Mouse (Mus musculus): Measurements from ENCODE around the gene Olfr1252. TPM values are rescaled to one million over a fixed set of nuclear protein-coding genes. Genes with fewer than 3 reads are reported as not detected.

The Olfr1252 gene
- polyA plus RNA-seq (2012; rRNA removed): not detected in 2 replicates

GRCm38 (mm10) chr2:89724912-89725311, at the start of gene Olfr1252:
TSS of gene Olfr1252 (minus strand) at chr2:89725012.
- TF ChIP-seq CTCF (IDR thresholded peaks at IDR 0.05; ENCODE audit: borderline replicate concordance, extremely low read depth, insufficient read depth, insufficient read length) (no peak), POLR2A (IDR thresholded peaks at IDR 0.05; ENCODE audit: borderline replicate concordance, extremely low read depth, insufficient read depth, insufficient read length, poor library complexity, severe bottlenecking) (no peak)
- no peak for DNase-seq (ENCODE audit: low read depth)

DNA sequence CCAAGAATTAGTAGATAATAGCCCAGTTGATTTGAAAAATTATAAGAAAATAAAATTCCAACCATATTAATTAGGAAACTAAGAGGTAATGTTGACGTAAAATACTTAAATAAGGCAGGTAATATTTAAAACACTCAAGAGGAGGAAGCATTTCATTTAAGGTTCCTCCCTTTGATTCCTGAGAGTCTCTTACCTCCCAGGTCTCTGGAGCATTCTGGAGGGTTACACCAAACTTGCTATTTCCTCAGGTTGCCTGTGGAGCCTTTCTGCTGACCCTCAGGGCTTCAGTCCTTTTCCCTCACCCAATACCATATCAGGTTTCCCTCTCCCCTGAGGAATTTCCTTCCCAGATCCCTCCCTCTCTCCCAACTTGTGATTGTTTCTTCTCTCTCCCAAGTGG, 32.2 kb upstream of the Olfr1252 start, which contains the start of gene Olfr1253:
Gene Olfr1253 (minus strand): TSS at position 101 of the 400 bp plus-strand sequence.
- no peak for TF ChIP-seq CTCF (IDR thresholded peaks at IDR 0.05; ENCODE audit: borderline replicate concordance, extremely low read depth, insufficient read depth, insufficient read length)
- no peak for TF ChIP-seq POLR2A (IDR thresholded peaks at IDR 0.05; ENCODE audit: borderline replicate concordance, extremely low read depth, insufficient read depth, insufficient read length, poor library complexity, severe bottlenecking)
- no peak for DNase-seq (ENCODE audit: low read depth)

- TF ChIP-seq POLR2A (IDR thresholded peaks at IDR 0.05; ENCODE audit: borderline replicate concordance, extremely low read depth, insufficient read depth, insufficient read length, poor library complexity, severe bottlenecking) (no peak), CTCF (IDR thresholded peaks at IDR 0.05; ENCODE audit: borderline replicate concordance, extremely low read depth, insufficient read depth, insufficient read length) (no peak)
- DNase-seq (ENCODE audit: low read depth): no peak
Observed at GRCm38 (mm10) chr2:89691980-89692379, 32.8 kb downstream of the Olfr1252 start.

DNA sequence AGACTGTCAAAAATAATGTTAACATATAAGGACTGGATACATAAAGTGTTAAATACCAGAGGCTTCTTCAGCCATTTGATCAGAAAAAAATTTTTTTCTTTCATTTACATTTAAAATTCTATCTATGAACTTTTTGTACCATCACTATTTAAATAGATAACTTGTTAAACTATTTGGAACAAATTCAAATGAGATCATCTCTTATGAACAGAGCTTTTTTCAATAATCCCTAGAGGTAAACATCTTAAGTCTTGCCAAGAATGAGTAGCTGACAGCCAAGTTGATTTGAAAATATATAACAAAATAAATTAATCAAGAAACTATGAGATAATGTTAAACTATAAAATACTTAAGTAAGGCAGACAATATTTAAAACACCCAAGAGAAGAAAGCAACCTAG, 53.0 kb downstream of the Olfr1252 start, which contains the start of gene Olfr1251:
Gene Olfr1251 (minus strand): TSS at position 101 of the 400 bp plus-strand sequence.
- TF ChIP-seq POLR2A (IDR thresholded peaks at IDR 0.05; ENCODE audit: borderline replicate concordance, extremely low read depth, insufficient read depth, insufficient read length, poor library complexity, severe bottlenecking) (no peak), CTCF (IDR thresholded peaks at IDR 0.05; ENCODE audit: borderline replicate concordance, extremely low read depth, insufficient read depth, insufficient read length) (no peak)
- no peak for DNase-seq (ENCODE audit: low read depth)

Other genes starting within 250 kb of the Olfr1252 start
- not detected in 2 replicates for gene Olfr1241, start 237.9 kb downstream of the Olfr1252 start, polyA plus RNA-seq (2012; rRNA removed)
- gene Olfr1242, start 226.7 kb downstream of the Olfr1252 start, polyA plus RNA-seq (2012; rRNA removed): not detected in 2 replicates
- gene Olfr1243, start 193.5 kb downstream of the Olfr1252 start, polyA plus RNA-seq (2012; rRNA removed): not detected in 2 replicates
- not detected in 2 replicates for gene Olfr1245, start 146.6 kb downstream of the Olfr1252 start, polyA plus RNA-seq (2012; rRNA removed)
- not detected in 2 replicates for gene Olfr1246, start 131.9 kb downstream of the Olfr1252 start, polyA plus RNA-seq (2012; rRNA removed)
- gene Olfr1247, start 110.9 kb downstream of the Olfr1252 start, polyA plus RNA-seq (2012; rRNA removed): not detected in 2 replicates
- not detected in 2 replicates for gene Olfr1248, start 106.8 kb downstream of the Olfr1252 start, polyA plus RNA-seq (2012; rRNA removed)
- gene Olfr1249, start 90.0 kb downstream of the Olfr1252 start, polyA plus RNA-seq (2012; rRNA removed): not detected in 2 replicates
- gene Olfr1250, start 63.5 kb downstream of the Olfr1252 start, polyA plus RNA-seq (2012; rRNA removed): not detected in 2 replicates
- not detected in 2 replicates for gene Olfr1251, start 53.1 kb downstream of the Olfr1252 start, polyA plus RNA-seq (2012; rRNA removed)
- not detected in 2 replicates for gene Olfr1253, start 32.1 kb upstream of the Olfr1252 start, polyA plus RNA-seq (2012; rRNA removed)
- not detected in 2 replicates for gene Olfr1254, start 68.6 kb upstream of the Olfr1252 start, polyA plus RNA-seq (2012; rRNA removed)
- not detected in 2 replicates for gene Olfr1255, start 87.0 kb upstream of the Olfr1252 start, polyA plus RNA-seq (2012; rRNA removed)
- gene Olfr1256, start 116.5 kb upstream of the Olfr1252 start, polyA plus RNA-seq (2012; rRNA removed): not detected in 2 replicates
- 0.07 and 0.13 TPM in 2 replicates for gene Olfr48, start 123.2 kb upstream of the Olfr1252 start, polyA plus RNA-seq (2012; rRNA removed)
- not detected in 2 replicates for gene Olfr1257, start 153.4 kb upstream of the Olfr1252 start, polyA plus RNA-seq (2012; rRNA removed)
- not detected in 2 replicates for gene Olfr1258, start 202.3 kb upstream of the Olfr1252 start, polyA plus RNA-seq (2012; rRNA removed)
- gene Olfr1259, start 223.7 kb upstream of the Olfr1252 start, polyA plus RNA-seq (2012; rRNA removed): not detected in 2 replicates
- not detected in 2 replicates for gene Olfr1260, start 249.3 kb upstream of the Olfr1252 start, polyA plus RNA-seq (2012; rRNA removed)

Data from brain, embryonic 14.5 days (tissue).